Mouse (Mus musculus) adipose tissue, adult 10 weeks (tissue): ENCODE data around the gene Cox6b1. TPM values are rescaled to one million over a fixed set of nuclear protein-coding genes. Genes with fewer than 3 reads are reported as not detected.

Source experiments
- polyA plus RNA-seq: library from polyadenylated mRNA; stranded (reverse); fragments of 350-450 nt; fragmentation: Illumina TruSeq; extraction: RNeasy Lipid Tissue Mini Kit (QIAGEN cat#74804); gene quantifications from one replicate; pipeline ENCODE4 v1.2.3, GENCODE M21; 2014; ENCODE audit warnings: low read depth, low replicate concordance

The Cox6b1 gene
- 824 TPM for polyA plus RNA-seq

DNA sequence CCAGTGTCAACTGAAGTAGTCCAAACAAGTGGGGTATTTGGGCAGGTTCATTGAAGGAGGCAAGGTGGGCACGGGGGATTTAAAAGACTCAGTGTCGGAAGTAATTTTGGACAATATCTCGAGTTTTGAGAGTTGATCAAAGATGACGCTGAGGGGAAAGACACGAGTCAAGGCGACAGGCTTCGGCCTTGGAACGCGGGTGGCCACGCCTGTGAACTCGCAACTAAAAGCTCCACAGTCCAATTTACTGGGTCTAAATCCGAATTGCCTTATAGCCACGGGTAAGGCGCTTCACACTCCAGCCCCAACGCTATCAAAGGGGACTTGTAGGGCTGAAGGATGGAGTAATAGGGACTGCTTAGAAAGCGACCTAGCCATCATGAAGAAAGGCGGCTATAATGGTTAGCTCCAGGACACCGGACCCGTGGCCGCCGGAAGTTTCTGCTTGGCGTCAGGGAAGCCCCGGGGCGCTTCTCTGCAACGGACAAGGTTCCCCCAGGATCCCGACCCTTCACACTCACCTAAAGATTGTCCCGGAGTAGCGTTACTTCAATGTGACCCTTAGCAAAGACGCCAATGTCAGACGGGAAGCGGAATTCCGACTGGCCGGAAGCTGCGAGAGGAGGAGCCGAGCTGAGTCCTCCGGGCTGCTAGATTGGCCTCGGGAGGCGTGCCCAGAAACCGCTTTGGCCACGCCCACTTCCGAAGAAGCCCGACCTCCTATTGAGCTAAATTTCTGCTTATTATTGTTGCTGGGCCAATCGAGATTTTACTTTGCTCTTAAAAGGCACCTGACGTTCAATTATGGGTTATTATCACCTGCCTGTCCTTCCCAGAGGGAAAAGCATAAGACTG is at the start of gene Cox6b1:
Cox6b1 (minus strand) TSS at position 622 of the 855 bp plus-strand sequence.

DNA sequence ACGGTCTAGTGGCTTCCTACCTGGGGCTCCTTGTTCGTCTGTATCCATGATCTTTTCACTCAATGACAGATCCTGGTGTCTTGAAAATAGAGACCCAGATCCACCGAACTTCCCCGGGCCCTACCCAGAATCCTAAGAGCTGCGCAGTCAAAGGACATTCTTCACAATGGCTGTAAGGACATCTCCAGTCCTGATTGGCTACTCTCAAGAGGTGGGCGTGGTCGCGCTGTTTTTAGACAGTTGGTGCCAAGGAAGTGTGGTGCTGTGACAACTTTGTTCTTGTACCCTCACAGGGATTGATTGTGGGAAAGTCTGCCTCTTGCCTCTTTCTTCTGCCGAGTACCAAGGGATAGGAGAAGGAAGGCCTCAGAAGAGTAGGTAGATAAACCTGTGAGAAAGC is 45.5 kb upstream of the Cox6b1 start, which contains the start of gene Pmis2:
Pmis2 (minus strand) TSS at position 126 of the 400 bp plus-strand sequence.

DNA sequence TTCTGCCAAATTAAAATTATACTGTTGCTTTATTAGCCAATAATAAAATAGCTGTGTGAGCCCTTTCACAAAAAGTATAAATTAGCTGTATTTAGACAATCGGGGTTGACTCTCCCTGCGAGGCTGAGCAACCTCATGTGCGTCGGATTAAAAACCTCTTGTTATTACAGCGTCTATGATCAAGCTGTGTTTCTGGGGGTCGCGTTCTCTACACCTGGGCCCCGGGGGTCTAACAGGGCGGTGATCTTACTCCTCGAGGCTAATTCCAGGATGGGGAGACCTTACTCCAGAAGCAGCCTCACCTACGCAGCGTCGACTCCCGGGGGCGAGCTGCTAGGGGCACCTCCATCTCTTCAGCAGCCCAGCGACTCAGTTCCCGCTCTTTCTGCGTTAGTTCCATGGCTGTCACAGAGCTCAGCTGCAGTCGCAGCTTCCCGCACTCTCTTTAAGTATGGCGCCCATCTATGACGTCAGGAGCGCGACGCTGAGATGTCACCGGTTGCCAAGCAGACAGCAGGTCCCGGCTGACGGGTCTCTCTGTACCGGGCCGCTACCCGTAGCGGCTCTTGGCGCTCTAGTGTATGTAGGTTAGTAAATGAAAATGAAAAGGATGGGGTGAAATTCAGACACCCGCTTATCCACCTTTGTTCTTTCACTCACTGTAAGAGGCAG is 38.7 kb upstream of the Cox6b1 start, which contains the start of gene Haus5:
Haus5 (minus strand) TSS at position 466 of the 672 bp plus-strand sequence.

DNA sequence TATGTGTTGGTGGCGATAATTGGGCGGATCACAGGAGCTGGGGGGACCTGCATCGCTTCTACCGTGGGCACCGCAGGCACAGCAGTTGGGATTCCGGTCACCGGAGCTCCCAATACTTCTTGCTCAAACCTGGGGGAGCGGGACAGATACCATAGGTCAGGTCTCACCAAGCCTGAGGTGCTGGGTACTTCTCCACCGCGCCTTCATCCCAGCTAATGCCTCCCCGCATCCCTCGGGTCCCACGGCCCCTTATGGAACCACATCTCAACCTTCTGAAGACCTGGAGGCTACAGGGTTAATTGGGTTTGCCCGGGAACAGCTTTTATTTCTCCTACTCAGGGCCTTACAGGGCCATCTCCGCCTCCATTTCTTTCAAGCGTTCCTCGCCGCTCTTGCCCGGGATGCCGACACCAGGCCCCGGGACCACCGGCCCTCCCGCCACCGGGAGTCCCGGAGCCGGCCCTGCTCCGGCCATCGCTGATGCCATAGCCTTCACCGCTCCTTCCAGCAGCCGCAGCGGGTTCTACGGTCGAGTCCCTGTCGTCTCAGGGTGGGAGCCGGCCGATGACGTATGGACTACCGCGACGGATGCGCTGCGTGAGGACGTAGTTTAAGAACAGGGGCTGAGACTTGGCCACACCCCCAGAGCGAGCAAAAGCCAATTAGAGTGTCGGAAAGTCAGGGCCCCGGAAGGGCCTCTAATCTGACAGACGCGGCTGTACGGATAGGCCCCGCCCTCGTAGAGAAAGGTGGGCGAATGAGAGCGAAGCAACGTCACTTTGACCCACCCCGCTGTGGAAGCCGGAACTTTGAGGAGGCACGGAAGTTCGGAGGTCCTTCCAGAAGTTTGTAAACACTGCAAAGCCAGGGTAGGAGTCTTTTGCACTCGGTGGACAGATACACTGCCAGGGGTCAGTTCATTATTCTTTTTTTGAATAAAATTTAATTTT is 23.9 kb upstream of the Cox6b1 start, which contains the start of gene Rbm42:
Rbm42 (minus strand) TSS at position 727 of the 950 bp plus-strand sequence.

DNA sequence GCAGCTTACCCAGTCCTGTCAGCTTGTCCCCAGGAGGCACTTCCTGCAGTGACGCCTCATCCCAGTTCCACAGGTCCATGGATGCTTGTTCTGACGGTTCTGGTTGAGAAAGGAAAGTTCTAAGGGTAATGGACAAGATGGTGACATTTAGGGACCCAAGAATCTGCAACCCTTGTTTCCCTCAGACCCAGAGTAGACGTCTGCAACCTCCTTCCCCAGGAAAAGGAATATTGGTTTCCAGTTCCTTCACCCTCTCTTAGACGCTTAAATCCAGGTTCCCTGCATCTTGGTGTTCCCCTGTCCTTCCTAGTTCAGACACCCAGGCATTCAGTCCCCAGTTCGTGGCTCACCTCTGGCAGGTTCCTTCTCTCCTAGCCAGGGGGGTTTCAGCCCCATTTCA is 9.8 kb upstream of the Cox6b1 start, which contains the start of gene Etv2:
Etv2 (minus strand) TSS at position 101 of the 400 bp plus-strand sequence.

DNA sequence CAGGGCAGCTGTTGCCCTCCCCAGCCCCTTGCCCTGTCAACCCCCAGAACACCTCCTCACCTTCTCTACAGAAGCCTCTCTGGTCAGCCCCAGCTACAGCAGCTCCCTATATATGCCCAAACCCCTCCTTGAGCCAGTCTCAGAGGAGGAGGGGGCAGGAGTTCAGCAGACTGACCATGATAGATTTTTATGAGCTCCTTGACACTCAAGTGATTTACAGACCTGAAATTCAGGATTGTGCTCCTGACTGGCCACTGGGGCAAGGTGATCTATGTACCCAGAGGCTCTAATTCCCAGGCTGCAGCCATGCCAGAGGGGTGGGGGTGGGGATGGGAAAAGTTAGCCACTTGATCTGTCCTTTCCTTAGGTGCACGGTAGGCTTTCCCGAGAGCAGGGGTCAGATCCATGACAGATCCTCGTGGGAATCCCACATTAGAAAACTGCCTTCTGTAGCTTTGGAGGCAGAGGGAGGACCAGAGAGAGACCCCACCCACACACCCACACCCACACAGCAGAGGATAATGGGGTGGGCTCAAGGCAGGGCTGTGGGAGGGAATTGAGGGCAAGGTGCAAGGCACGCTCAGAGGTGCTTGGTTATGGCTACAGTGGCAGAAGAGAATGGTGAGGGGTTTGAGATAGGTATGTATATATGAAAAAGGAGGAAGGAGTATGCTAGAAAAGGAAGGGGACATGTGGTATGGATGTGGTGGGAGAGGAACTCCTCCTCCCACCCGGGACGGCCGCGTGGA is 13.1 kb downstream of the Cox6b1 start, which contains the start of gene Upk1a:
Upk1a (minus strand) TSS at position 194 of the 749 bp plus-strand sequence.

DNA sequence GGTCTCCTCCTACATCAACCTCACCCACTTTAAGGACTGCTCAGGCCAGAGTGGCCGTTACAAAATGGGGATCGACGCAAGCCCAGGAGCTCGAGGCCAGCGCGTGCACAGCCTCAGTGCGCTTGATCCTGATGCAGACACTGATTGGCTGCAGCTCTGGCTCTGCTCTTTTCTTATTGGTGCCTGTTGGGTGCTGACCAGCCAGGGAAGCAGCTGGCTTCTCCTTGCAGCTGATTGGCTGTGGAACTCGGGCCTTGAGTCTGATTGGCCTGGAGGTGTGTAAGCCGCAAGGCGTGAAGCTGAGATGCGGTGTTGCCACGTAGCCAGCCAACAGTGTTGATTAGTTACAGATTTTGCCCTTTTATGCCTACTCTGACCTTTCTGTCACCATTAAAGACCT is 27.2 kb downstream of the Cox6b1 start, which contains the start of gene Zbtb32:
Zbtb32 (minus strand) TSS at position 124 of the 400 bp plus-strand sequence.

DNA sequence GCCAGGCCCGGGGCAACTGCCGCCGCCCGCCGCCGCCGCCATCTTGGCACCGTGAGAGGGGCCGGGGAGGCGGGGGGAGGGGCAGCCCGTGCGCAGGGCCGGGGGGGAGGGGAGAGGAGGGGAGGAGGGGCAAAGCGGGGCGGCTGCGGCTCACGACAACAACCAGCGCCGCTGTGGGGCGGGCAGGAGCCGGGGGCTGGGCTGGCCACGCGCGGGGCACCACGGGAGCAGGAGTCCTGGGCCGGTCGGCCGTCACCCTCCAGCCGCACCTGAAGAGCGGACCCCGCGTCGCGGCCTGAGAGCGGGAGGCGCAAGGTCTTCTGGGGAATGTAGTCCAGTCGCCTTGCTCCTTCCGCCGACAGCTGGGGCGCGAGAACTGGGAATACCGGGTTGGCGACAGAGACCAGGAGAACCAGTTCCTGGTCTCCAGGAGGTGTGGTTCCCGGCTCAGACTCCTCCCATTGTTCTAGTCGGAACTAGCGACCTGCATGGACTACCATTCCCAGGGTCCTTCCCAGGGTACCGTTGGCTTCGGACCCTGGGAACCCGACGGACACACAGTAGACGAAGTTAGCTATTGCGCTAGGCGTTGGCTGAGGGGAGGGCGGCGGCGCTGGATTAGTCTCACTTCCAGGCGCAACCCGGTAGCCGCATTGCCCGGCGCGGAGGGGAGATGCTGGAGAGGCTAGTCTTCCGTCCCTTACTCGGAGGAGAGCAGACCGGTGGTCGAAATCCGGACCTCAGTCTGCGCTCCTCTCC is 37.1 kb downstream of the Cox6b1 start, which contains the start of gene Kmt2b:
Kmt2b (minus strand) TSS at position 51 of the 759 bp plus-strand sequence.

Other genes starting within 250 kb of the Cox6b1 start
- gene Tyrobp, start 212.4 kb downstream of the Cox6b1 start, polyA plus RNA-seq = 114 TPM
- 4.5 TPM for gene Hcst, start 206.3 kb downstream of the Cox6b1 start, polyA plus RNA-seq
- gene Nfkbid, start 204.4 kb downstream of the Cox6b1 start, polyA plus RNA-seq = 1.9 TPM
- gene Aplp1, start 180.6 kb downstream of the Cox6b1 start, polyA plus RNA-seq = 2.8 TPM
- not detected for gene Kirrel2, start 168.5 kb downstream of the Cox6b1 start, polyA plus RNA-seq
- not detected for gene Nphs1, start 167.8 kb downstream of the Cox6b1 start, polyA plus RNA-seq
- gene Prodh2, start 132.5 kb downstream of the Cox6b1 start, polyA plus RNA-seq = not detected
- 11.2 TPM for gene Arhgap33, start 91.1 kb downstream of the Cox6b1 start, polyA plus RNA-seq
- gene Hspb6, start 74.0 kb downstream of the Cox6b1 start, polyA plus RNA-seq = 19.1 TPM
- gene Proser3, start 73.9 kb downstream of the Cox6b1 start, polyA plus RNA-seq = 13.6 TPM
- gene Lin37, start 66.3 kb downstream of the Cox6b1 start, polyA plus RNA-seq = 26.3 TPM
- 50.0 TPM for gene U2af1l4, start 62.9 kb downstream of the Cox6b1 start, polyA plus RNA-seq
- 6.5 TPM for gene Gm49396, start 62.8 kb downstream of the Cox6b1 start, polyA plus RNA-seq
- 138 TPM for gene Psenen, start 62.5 kb downstream of the Cox6b1 start, polyA plus RNA-seq
- 2.8 TPM for gene Igflr1, start 60.7 kb downstream of the Cox6b1 start, polyA plus RNA-seq
- 28.8 TPM for gene Kmt2b, start 37.4 kb downstream of the Cox6b1 start, polyA plus RNA-seq
- gene Zbtb32, start 27.2 kb downstream of the Cox6b1 start, polyA plus RNA-seq = 2.1 TPM
- 25.2 TPM for gene Upk1a, start 13.3 kb downstream of the Cox6b1 start, polyA plus RNA-seq
- not detected for gene Etv2, start 9.7 kb upstream of the Cox6b1 start, polyA plus RNA-seq
- gene Rbm42, start 24.2 kb upstream of the Cox6b1 start, polyA plus RNA-seq = 55.3 TPM
- 12.3 TPM for gene Haus5, start 38.8 kb upstream of the Cox6b1 start, polyA plus RNA-seq
- 2.8 TPM for gene Pmis2, start 45.5 kb upstream of the Cox6b1 start, polyA plus RNA-seq
- gene 2200002J24Rik, start 72.8 kb upstream of the Cox6b1 start, polyA plus RNA-seq = not detected
- 66.9 TPM for gene Atp4a, start 86.1 kb upstream of the Cox6b1 start, polyA plus RNA-seq
- 135 TPM for gene Tmem147, start 103.4 kb upstream of the Cox6b1 start, polyA plus RNA-seq
- gene Gapdhs, start 117.5 kb upstream of the Cox6b1 start, polyA plus RNA-seq = 58.5 TPM
- 31.5 TPM for gene Sbsn, start 125.3 kb upstream of the Cox6b1 start, polyA plus RNA-seq
- gene Dmkn, start 137.6 kb upstream of the Cox6b1 start, polyA plus RNA-seq = 12.2 TPM
- gene Krtdap, start 161.7 kb upstream of the Cox6b1 start, polyA plus RNA-seq = not detected
- 29.9 TPM for gene Ffar2, start 197.6 kb upstream of the Cox6b1 start, polyA plus RNA-seq
- not detected for gene Ffar3, start 230.0 kb upstream of the Cox6b1 start, polyA plus RNA-seq
- gene Ffar1, start 235.4 kb upstream of the Cox6b1 start, polyA plus RNA-seq = not detected